Mouse (Mus musculus) forebrain, postnatal 0 days (tissue): ENCODE data around the gene Dlgap5. TPM values are rescaled to one million over a fixed set of nuclear protein-coding genes. Genes with fewer than 3 reads are reported as not detected.
A peak's percentile ranks its signal among the peaks of the same experiment; 100 is the strongest.

Experiments used
- ATAC-seq: fragments of 200-750 bp; cut with Nextera tagmentation; 2 replicates; pipeline ENCODE4 v1.8.0; 2017; ENCODE audit warnings: mild to moderate bottlenecking, moderate library complexity
- DNase-seq: peaks from one replicate; pipeline ENCODE4 v3.0.0-alpha.2; 2015
- H3K27ac ChIP-seq: fragments of 300-500 bp; sonication (generic); 2 replicates; pipeline ENCODE4 v1.5.1; 2014; ENCODE audit warnings: low read depth, mild to moderate bottlenecking, antibody characterized with exemption, low read length, moderate library complexity, mixed read lengths
- H3K27me3 ChIP-seq: fragments of 300-500 bp; sonication (generic); 2 replicates; pipeline ENCODE4 v1.6.1; 2014; ENCODE audit warnings: mild to moderate bottlenecking, low read length, mixed read lengths; ENCODE audit not compliant: insufficient read depth
- H3K36me3 ChIP-seq: fragments of 300-500 bp; sonication (generic); 2 replicates; pipeline ENCODE4 v1.6.1; 2014; ENCODE audit warnings: mild to moderate bottlenecking, moderate library complexity; ENCODE audit not compliant: insufficient read depth
- H3K4me1 ChIP-seq: fragments of 300-500 bp; sonication (generic); 2 replicates; pipeline ENCODE4 v1.6.1; 2014; ENCODE audit warnings: antibody characterized with exemption; ENCODE audit not compliant: insufficient read depth
- H3K4me2 ChIP-seq: fragments of 300-500 bp; sonication (generic); 2 replicates; pipeline ENCODE4 v1.6.1; 2014; ENCODE audit warnings: low read depth, mild to moderate bottlenecking, moderate library complexity
- H3K4me3 ChIP-seq: fragments of 300-500 bp; sonication (generic); 2 replicates; pipeline ENCODE4 v1.5.1; 2014; ENCODE audit warnings: low read depth, low read length, mixed read lengths
- H3K9ac ChIP-seq: fragments of 300-500 bp; sonication (generic); 2 replicates; pipeline ENCODE4 v1.6.1; 2014; ENCODE audit warnings: mild to moderate bottlenecking
- H3K9me3 ChIP-seq: fragments of 300-500 bp; sonication (generic); 2 replicates; pipeline ENCODE4 v1.6.1; 2016; ENCODE audit warnings: low read length
- CTCF ChIP-seq: sonication (generic); IDR thresholded peaks from 2 replicates; pipeline ENCODE4 v1.5.1; 2016; ENCODE audit warnings: antibody characterized with exemption, control low read depth, low read depth
- WGBS: fragments of 180-500 bp; shearing (Covaris S2); extraction: QIAGEN DNeasy Blood & Tissue Kit; methylation state at CpG from one replicate; pipeline ENCODE4 v1.1.7; 2014; 5-methylcytosine and 5-hydroxymethylcytosine counted together
- polyA plus RNA-seq: library from polyadenylated mRNA; unstranded; fragments of >200 nt; fragmentation: Nextera tagmentation; extraction: Ambion mirVana; gene quantifications from 2 replicates; pipeline ENCODE4 v1.2.1, GENCODE M21; 2015
- total RNA-seq: library from RNA; depleted of rRNA; stranded (reverse); fragments of >200 nt; gene quantifications from 2 replicates; pipeline ENCODE4 v1.2.3, GENCODE M21; 2014

Gene Dlgap5
- total and polyA plus RNA-seq, 2 experiments from 2014 or later, result 3.3 to 9.4 TPM

DNA sequence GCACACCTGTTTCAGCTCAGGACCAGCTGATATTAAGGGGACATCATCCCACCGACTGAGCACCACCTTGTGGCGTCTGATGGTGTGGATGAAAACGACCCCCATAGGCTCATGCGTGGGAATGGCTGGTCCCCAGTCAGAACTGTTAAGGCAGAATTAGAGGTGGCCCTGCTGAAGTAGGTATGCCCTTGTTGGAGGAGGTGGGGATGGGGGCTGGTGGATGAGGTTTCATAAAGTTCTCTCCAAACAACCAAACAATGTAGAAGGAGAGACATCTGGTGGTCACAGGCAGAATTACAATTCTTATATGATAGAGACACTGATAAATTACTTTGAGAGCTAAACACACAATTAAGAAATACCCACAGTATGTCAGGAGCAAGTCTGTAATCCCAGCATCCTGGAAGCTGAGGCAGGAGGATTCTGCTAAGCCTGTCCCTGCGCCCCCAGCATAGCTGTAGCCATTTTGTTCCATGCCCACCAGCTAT, 22.0 kb downstream of the Dlgap5 start:
- DNase-seq (peak; percentile 67), ATAC-seq (peak; percentile 70)
- H3K27me3 ChIP-seq, result no peaks in the 10 kb centered on the region
- H3K27ac ChIP-seq, result no peak overlapping the region
- H3K4me2 ChIP-seq, result no peak overlapping the region
- peak; percentile 75 for TF ChIP-seq CTCF
- H3K9me3 ChIP-seq, result no peaks in the 10 kb centered on the region
- H3K9ac ChIP-seq, result no peak overlapping the region
- no peaks in the 10 kb centered on the region for H3K36me3 ChIP-seq
- H3K4me3 ChIP-seq, result no peak overlapping the region
- H3K4me1 ChIP-seq, result no peaks in the 10 kb centered on the region
- WGBS, result 62% methylated on average over 5 of the region's 5 CpGs

DNA sequence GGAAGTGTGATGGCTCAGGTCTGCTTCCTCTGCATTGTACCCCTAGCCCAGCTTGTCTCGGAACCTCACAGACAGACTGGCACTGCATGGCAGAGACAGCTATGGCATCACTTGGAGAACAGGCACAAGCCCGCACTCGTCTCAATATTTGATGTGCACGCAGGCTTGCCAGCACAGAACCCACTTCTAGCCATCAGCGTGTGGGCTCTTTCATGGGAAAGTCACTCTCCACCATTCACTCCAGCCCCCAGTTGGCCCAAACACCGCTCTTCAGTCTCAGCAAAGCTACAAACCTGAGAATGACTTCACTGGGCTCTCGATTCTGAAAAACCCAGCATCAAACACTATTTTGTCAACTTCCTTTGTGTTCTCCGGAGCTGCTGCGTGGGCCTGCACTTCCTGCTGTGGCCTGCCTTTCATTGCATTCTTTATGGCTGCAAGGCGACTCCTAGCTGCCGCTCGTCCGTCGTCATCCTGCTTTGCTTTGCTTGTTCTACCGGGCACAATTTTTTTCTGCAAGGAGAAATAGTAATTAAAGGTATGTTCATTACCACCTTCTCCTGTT, 22.7 kb downstream of the Dlgap5 start:
- ATAC-seq, result peak; percentile 63
- Histone ChIP-seq H3K4me2 (no peak overlapping the region), H3K27ac (no peak overlapping the region), H3K4me1 (no peaks in the 10 kb centered on the region), H3K4me3 (no peak overlapping the region), H3K36me3 (no peaks in the 10 kb centered on the region), H3K9me3 (no peaks in the 10 kb centered on the region), H3K27me3 (no peaks in the 10 kb centered on the region), H3K9ac (no peak overlapping the region)
- TF ChIP-seq CTCF, result no peak
- peak; percentile 9 for DNase-seq
- WGBS, result 67% methylated on average over 15 of the region's 15 CpGs

DNA sequence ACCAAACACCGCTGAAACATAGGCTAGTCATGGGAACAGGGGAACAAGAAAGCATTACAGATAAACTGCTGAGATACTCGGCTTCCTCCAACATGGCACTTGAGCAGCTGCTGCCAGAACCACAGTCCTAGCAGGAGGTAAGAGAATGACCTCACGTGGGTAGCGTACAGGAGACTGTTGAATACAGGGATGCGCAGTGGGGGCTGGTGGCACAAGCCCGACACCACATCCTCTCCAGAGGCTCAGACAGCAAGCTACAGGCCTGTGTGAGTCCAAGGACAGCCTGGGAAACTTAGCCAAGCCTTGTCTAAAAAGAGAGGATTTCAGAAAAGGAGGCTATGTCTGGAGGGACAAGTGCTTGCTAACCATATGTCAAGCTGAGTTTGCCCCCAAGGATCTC, 23.2 kb downstream of the Dlgap5 start:
- H3K9me3 ChIP-seq, result no peaks in the 10 kb centered on the region
- TF ChIP-seq CTCF, result no peak
- ATAC-seq (no peak), DNase-seq (no peak)
- no peaks in the 10 kb centered on the region for H3K36me3 ChIP-seq
- no peak overlapping the region for H3K4me3 ChIP-seq
- H3K4me2 ChIP-seq, result no peak overlapping the region
- no peak overlapping the region for H3K9ac ChIP-seq
- no peak overlapping the region for H3K27ac ChIP-seq
- WGBS, result 96% methylated on average over 6 of the region's 6 CpGs
- H3K4me1 ChIP-seq, result no peaks in the 10 kb centered on the region
- no peaks in the 10 kb centered on the region for H3K27me3 ChIP-seq

DNA sequence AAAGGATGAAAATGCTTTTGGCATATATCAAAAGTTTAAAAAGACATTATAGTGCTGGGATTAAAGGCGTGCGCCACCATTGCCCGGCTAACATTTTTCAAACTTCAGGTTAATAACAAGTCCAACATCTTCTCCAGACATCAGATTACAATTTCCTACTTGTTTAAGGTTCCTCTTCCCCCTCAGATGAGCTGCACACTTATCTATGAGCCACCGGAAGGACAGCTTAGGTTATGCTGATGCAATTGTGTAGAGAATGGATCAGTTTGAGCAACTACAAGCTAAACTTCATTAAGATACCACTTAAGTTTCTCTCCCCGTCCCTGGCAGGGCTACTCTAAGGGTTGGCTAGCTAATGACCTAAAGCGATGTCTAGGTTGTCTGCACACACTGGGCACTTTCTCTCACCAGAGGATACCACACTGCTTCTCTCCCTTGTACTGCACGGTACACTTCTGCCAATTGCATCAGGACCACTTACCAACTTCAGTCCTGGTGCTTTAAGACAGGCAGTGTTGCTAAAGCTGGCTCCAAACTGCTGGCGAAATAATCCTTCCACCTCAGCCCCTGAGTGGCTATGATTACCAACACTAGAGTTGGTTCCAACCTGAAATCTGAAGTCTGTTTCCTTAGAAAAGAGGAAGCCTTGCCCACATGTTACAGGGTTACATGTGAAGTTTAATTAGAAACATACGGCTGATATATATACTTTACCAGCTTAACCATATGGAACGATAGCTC, 24.7 kb downstream of the Dlgap5 start:
- ATAC-seq, result no peak

DNA sequence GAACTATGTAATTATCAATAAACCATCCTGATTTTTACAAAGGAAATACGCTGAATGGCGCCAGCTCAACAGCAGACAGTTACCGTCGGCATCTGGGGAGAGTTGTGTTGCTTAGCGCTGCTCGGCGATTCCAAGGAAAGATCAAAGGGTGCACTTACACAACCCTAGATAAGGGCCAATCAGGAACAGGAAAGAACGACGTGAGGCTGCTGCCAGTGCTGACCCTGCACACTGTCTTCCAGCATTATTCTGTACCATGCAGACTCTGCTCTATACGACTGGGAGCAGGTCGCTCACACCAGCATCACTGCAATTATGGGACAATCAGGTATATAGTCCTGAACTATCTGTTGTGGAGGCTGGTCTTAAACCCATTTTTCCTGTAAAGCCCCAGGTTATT, 32.1 kb downstream of the Dlgap5 start:
- no peak overlapping the region for H3K27ac ChIP-seq
- ATAC-seq, result no peak
- no peak for TF ChIP-seq CTCF
- WGBS, result 83% methylated on average over 11 of the region's 11 CpGs
- no peak for DNase-seq
- H3K9me3 ChIP-seq, result no peaks in the 10 kb centered on the region
- no peak overlapping the region for H3K9ac ChIP-seq
- H3K4me2 ChIP-seq, result no peak overlapping the region
- H3K4me1 ChIP-seq, result no peaks in the 10 kb centered on the region
- no peak overlapping the region for H3K4me3 ChIP-seq
- no peaks in the 10 kb centered on the region; the same call in 1 of the 2 replicates for H3K36me3 ChIP-seq
- no peaks in the 10 kb centered on the region for H3K27me3 ChIP-seq

More for the DNA sequence above, 24.7 kb downstream of the Dlgap5 start:
- 96% methylated on average over 10 of the region's 10 CpGs for WGBS
- no peak for DNase-seq
- no peak overlapping the region for H3K4me3 ChIP-seq
- no peaks in the 10 kb centered on the region for H3K9me3 ChIP-seq
- H3K36me3 ChIP-seq, result no peaks in the 10 kb centered on the region; the same call in 1 of the 2 replicates
- H3K27ac ChIP-seq, result no peak overlapping the region
- H3K27me3 ChIP-seq, result no peaks in the 10 kb centered on the region
- H3K9ac ChIP-seq, result no peak overlapping the region
- H3K4me2 ChIP-seq, result no peak overlapping the region
- TF ChIP-seq CTCF, result no peak
- H3K4me1 ChIP-seq, result no peaks in the 10 kb centered on the region

DNA sequence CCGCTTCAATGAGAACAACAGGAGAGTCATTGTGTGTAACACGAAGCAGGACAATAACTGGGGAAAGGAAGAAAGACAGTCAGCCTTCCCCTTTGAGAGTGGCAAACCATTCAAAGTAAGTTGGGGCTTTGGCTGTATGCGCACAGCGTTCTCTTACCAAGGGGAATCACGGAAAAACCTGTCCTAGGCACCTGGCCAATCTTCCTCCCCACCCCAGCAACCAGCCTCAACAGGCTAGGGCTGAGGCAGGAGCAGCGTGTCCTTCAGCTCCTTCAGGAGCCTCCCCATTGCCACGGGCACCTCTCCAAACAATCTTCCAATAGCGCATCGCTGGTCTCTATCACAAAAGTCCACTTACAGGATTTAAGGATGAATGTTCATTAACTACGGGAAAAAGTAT, 33.6 kb downstream of the Dlgap5 start:
- no peak overlapping the region for H3K9ac ChIP-seq
- DNase-seq (no peak), ATAC-seq (no peak)
- H3K9me3 ChIP-seq, result no peaks in the 10 kb centered on the region
- H3K4me1 ChIP-seq, result no peaks in the 10 kb centered on the region
- WGBS, result 73% methylated on average over 10 of the region's 10 CpGs
- H3K4me2 ChIP-seq, result no peak overlapping the region
- no peaks in the 10 kb centered on the region for H3K27me3 ChIP-seq
- no peak overlapping the region for H3K4me3 ChIP-seq
- no peak for TF ChIP-seq CTCF
- no peaks in the 10 kb centered on the region; the same call in 1 of the 2 replicates for H3K36me3 ChIP-seq
- no peak overlapping the region for H3K27ac ChIP-seq

DNA sequence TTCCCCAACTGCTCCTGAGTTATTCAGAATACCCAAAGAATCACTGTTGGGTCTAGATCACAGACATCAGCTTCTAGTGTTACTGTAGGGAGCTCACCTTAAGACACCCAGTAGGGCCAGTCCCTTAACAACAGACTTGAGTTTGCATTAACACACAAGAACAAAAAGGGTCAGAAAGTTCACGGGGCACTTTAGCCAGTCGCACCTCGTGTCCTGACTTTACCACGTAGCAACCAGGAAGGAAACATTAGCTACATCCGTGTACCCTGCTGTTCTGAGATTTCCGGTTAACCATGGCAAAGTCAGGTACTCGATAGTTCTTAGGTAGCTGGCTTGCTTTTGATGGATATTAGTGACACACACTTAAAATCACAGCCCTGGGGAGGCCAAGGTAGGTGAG, 34.3 kb downstream of the Dlgap5 start:
- H3K36me3 ChIP-seq, result no peaks in the 10 kb centered on the region
- WGBS, result 82% methylated on average over 7 of the region's 7 CpGs

More for the DNA sequence above, 34.3 kb downstream of the Dlgap5 start:
- no peak for TF ChIP-seq CTCF
- Histone ChIP-seq H3K4me2 (no peak overlapping the region), H3K4me1 (no peaks in the 10 kb centered on the region), H3K9ac (no peak overlapping the region), H3K27me3 (no peaks in the 10 kb centered on the region), H3K4me3 (no peak overlapping the region), H3K27ac (no peak overlapping the region), H3K9me3 (no peaks in the 10 kb centered on the region)
- DNase-seq, result no peak
- no peak for ATAC-seq
